Mouse (Mus musculus): ENCODE data around the gene Rab3il1. TPM values are rescaled to one million over a fixed set of nuclear protein-coding genes. Genes with fewer than 3 reads are reported as not detected.

Rab3il1 gene
- total and polyA plus RNA-seq, 3 experiments = 1.0 to 1.4 TPM; not detected in 1

DNA sequence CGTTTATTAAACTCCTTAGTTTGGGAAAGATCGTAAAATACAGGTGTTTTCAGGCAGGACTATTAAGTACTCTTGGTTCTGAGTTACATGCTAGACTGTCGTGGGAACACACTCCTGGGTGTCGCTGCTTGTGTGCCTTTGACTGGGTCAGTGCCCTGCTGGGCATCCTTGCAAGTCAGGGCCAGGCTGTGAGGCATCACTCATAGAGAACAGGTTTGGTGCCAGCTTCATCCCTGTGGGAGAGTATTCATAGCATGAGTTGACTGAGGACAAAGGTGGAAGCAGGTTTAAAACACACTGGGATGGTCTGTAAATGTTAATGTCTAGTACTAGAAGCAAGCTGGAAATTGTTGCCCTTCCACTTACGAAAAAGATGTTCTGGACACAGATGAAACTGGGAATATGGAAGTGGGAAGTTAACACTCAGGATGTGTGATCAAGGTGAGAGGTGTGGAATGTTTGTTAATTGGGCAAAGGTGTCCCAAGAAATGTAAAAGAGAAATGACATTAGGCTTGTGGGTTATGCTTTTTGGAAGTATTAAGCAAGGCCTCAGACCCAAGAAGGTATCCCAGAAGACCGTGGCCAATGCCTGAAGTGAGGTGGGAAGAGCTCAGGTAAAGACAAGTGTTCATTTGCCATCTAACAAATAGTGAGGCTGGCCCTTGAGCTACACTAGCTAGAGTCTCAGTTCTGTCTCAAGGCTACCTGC, 16.1 kb upstream of the Rab3il1 start:
- Histone ChIP-seq H3K36me3 (ENCODE audit: control insufficient read depth in 1 of 2, insufficient read depth in 2 of 2, low read length in 2 of 2) (peaks cover 14 to 36% of the 10 kb centered on the region in 2 experiments), H3K79me2 (ENCODE audit: control insufficient read depth, insufficient read depth, low read length, poor library complexity) (peaks cover 25% of the 10 kb centered on the region), H3K9ac (ENCODE audit: control insufficient read depth, low read depth, low read length, poor library complexity, severe bottlenecking) (no peak overlapping the region), H3K9me3 (replicated peaks; ENCODE audit: insufficient read depth, low read length) (no peaks in the 10 kb centered on the region), H3K4me3 (ENCODE audit: control insufficient read depth in 1 of 2, insufficient read depth in 1 of 2, low read depth in 2 of 2, low read length in 2 of 2) (no peak overlapping the region), H3K4me1 (ENCODE audit: control insufficient read depth in 1 of 2, insufficient read depth in 2 of 2, low read length in 2 of 2) (peaks cover 14 to 32% of the 10 kb centered on the region in 2 experiments), H3K27ac (ENCODE audit: control insufficient read depth, low read depth, low read length) (no peak overlapping the region), H3K27me3 (ENCODE audit: control insufficient read depth in 1 of 2, insufficient read depth in 2 of 2, low read length in 2 of 2) (no peaks in the 10 kb centered on the region)
- peak; percentile 28 for DNase-seq (ENCODE audit: low read depth, low spot score)
- TF ChIP-seq MYC (IDR thresholded peaks at IDR 0.05; ENCODE audit: low read depth, low read length) (no peak), CHD2 (IDR thresholded peaks at IDR 0.05; ENCODE audit: low read length) (no peak), GATA1 (IDR thresholded peaks at IDR 0.05; ENCODE audit: low read depth, low read length) (no peak), TAL1 (IDR thresholded peaks at IDR 0.05; ENCODE audit: low read length) (no peak), CHD1 (IDR thresholded peaks at IDR 0.05; ENCODE audit: low read depth, low read length) (no peak), JUND (IDR thresholded peaks at IDR 0.05; ENCODE audit: low read depth, low read length) (no peak), SIN3A (IDR thresholded peaks at IDR 0.05; ENCODE audit: low read length) (no peak), POLR2A (IDR thresholded peaks at IDR 0.05; ENCODE audit: control insufficient read depth in 1 of 2, insufficient read depth in 1 of 2, low read depth in 1 of 2, low read length in 2 of 2, poor library complexity in 1 of 2) (peak in 1 of 2 experiments; percentile 65; a peak in 1 of 4 replicates), ETS1 (IDR thresholded peaks at IDR 0.05; ENCODE audit: low read depth, low read length) (no peak), GABPA (IDR thresholded peaks at IDR 0.05; ENCODE audit: low read depth, low read length) (no peak), UBTF (IDR thresholded peaks at IDR 0.05; ENCODE audit: borderline replicate concordance, insufficient read depth, low read depth, low read length) (no peak), ZNF384 (IDR thresholded peaks at IDR 0.05; ENCODE audit: low read depth, low read length) (no peak), SMC3 (IDR thresholded peaks at IDR 0.05; ENCODE audit: low read depth, low read length) (no peak), MAX (IDR thresholded peaks at IDR 0.05; ENCODE audit: low read length) (no peak), RAD21 (IDR thresholded peaks at IDR 0.05; ENCODE audit: low read depth, low read length) (no peak), USF1 (IDR thresholded peaks at IDR 0.05; ENCODE audit: low read depth, low read length) (no peak), BHLHE40 (IDR thresholded peaks at IDR 0.05; ENCODE audit: borderline replicate concordance, low read depth, low read length) (no peak), MAFK (IDR thresholded peaks at IDR 0.05; ENCODE audit: borderline replicate concordance, low read depth, low read length) (no peak), CTCF (IDR thresholded peaks at IDR 0.05 in 2 of 3, conservative IDR thresholded peaks at IDR 0.05 in 1 of 3; ENCODE audit: control insufficient read depth in 1 of 3, insufficient read depth in 1 of 3, low read depth in 2 of 3, low read length in 3 of 3, poor library complexity in 1 of 3, severe bottlenecking in 1 of 3) (no peak), POLR2AphosphoS5 (IDR thresholded peaks at IDR 0.05; ENCODE audit: borderline replicate concordance, low read depth, low read length) (peak; percentile 70; the same call in 1 of the 2 replicates), POLR2AphosphoS2 (IDR thresholded peaks at IDR 0.05; ENCODE audit: low read length) (peak; percentile 94; the same call in 1 of the 2 replicates), ELF1 (IDR thresholded peaks at IDR 0.05; ENCODE audit: low read depth, low read length) (no peak), TBP (IDR thresholded peaks at IDR 0.05; ENCODE audit: low read depth, low read length) (no peak), MEF2A (IDR thresholded peaks at IDR 0.05; ENCODE audit: extremely low read depth, insufficient replicate concordance, low read depth, low read length, poor library complexity, severe bottlenecking) (no peak), MXI1 (IDR thresholded peaks at IDR 0.05; ENCODE audit: low read depth, low read length) (no peak), ZMIZ1 (IDR thresholded peaks at IDR 0.05; ENCODE audit: low read depth, low read length) (peak; percentile 58; the same call in 1 of the 2 replicates), HCFC1 (IDR thresholded peaks at IDR 0.05; ENCODE audit: low read depth, low read length) (no peak)

All from MEL (cell line).